Mouse (Mus musculus): ENCODE results near the gene Rhebl1. TPM values are rescaled to one million over a fixed set of nuclear protein-coding genes. Genes with fewer than 3 reads are reported as not detected.
"Not testable (repeated sequence)": the region's sequence is repeated elsewhere in the genome, so short reads cannot be mapped to it uniquely, and the experiment has no call there.

The Rhebl1 gene
- polyA plus RNA-seq, 1 experiment, result 18.7 TPM

- DNase-seq, result no peak
- no peaks in the 10 kb centered on the region for H3K27me3 ChIP-seq (ENCODE audit: control insufficient read depth, insufficient read depth, low read length)
- H3K4me3 ChIP-seq (replicated peaks; ENCODE audit: insufficient read depth, low read depth, low read length), result no peak overlapping the region
- no peak overlapping the region for H3K27ac ChIP-seq (ENCODE audit: insufficient read depth, low read length)
- TF ChIP-seq CTCF (IDR thresholded peaks at IDR 0.05; ENCODE audit: borderline replicate concordance, insufficient read depth, low read depth, low read length), result no peak
- TF ChIP-seq POLR2A (IDR thresholded peaks at IDR 0.05; ENCODE audit: borderline replicate concordance, insufficient read depth, low read length), result no peak
- WGBS, result 42% methylated on average over 3 of the region's 3 CpGs
- peaks cover 10% of the 10 kb centered on the region; the same call in 1 of the 2 replicates for H3K4me1 ChIP-seq (ENCODE audit: control insufficient read depth, insufficient read depth, low read length)
These were observed 36.7 kb upstream of the Rhebl1 start for GRCm38 (mm10) chr15:98930998-98931397.

- Histone ChIP-seq H3K4me1 (ENCODE audit: control insufficient read depth, insufficient read depth, low read length) (peaks cover 7% of the 10 kb centered on the region; the same call in 1 of the 2 replicates), H3K27ac (ENCODE audit: insufficient read depth, low read length) (no peak overlapping the region), H3K4me3 (replicated peaks; ENCODE audit: insufficient read depth, low read depth, low read length) (no peak overlapping the region), H3K27me3 (ENCODE audit: control insufficient read depth, insufficient read depth, low read length) (no peaks in the 10 kb centered on the region)
- no peak for DNase-seq
- WGBS, result 41% methylated on average over 8 of the region's 8 CpGs
- TF ChIP-seq POLR2A (IDR thresholded peaks at IDR 0.05; ENCODE audit: borderline replicate concordance, insufficient read depth, low read length), result no peak
- no peak for TF ChIP-seq CTCF (IDR thresholded peaks at IDR 0.05; ENCODE audit: borderline replicate concordance, insufficient read depth, low read depth, low read length)
These were observed 35.8 kb upstream of the Rhebl1 start for GRCm38 (mm10) chr15:98930017-98930734.

- no peaks in the 10 kb centered on the region for H3K27me3 ChIP-seq (ENCODE audit: control insufficient read depth, insufficient read depth, low read length)
- WGBS, result 9% methylated on average over 13 of the region's 13 CpGs
- no peak overlapping the region for H3K27ac ChIP-seq (ENCODE audit: insufficient read depth, low read length)
- peak; percentile 84 to 87 for DNase-seq
- no peak overlapping the region for H3K4me3 ChIP-seq (replicated peaks; ENCODE audit: insufficient read depth, low read depth, low read length)
- no peak for TF ChIP-seq POLR2A (IDR thresholded peaks at IDR 0.05; ENCODE audit: borderline replicate concordance, insufficient read depth, low read length)
- TF ChIP-seq CTCF (IDR thresholded peaks at IDR 0.05; ENCODE audit: borderline replicate concordance, insufficient read depth, low read depth, low read length), result peak; percentile 90
- peaks cover 7% of the 10 kb centered on the region; the same call in 1 of the 2 replicates for H3K4me1 ChIP-seq (ENCODE audit: control insufficient read depth, insufficient read depth, low read length)
These were observed 34.4 kb upstream of the Rhebl1 start for GRCm38 (mm10) chr15:98928598-98929240.

GRCm38 (mm10) chr15:98927566-98927965 is 33.2 kb upstream of the Rhebl1 start:
- peaks cover 7% of the 10 kb centered on the region; the same call in 1 of the 2 replicates for H3K4me1 ChIP-seq (ENCODE audit: control insufficient read depth, insufficient read depth, low read length)
- no peak overlapping the region for H3K27ac ChIP-seq (ENCODE audit: insufficient read depth, low read length)
- H3K4me3 ChIP-seq (replicated peaks; ENCODE audit: insufficient read depth, low read depth, low read length), result no peak overlapping the region
- WGBS, result 77% methylated on average over 5 of the region's 5 CpGs
- no peaks in the 10 kb centered on the region for H3K27me3 ChIP-seq (ENCODE audit: control insufficient read depth, insufficient read depth, low read length)
- no peak for TF ChIP-seq POLR2A (IDR thresholded peaks at IDR 0.05; ENCODE audit: borderline replicate concordance, insufficient read depth, low read length)
- TF ChIP-seq CTCF (IDR thresholded peaks at IDR 0.05; ENCODE audit: borderline replicate concordance, insufficient read depth, low read depth, low read length), result no peak
- no peak for DNase-seq

- H3K27me3 ChIP-seq (ENCODE audit: control insufficient read depth, insufficient read depth, low read length), result no peaks in the 10 kb centered on the region
- no peak for DNase-seq
- no peak overlapping the region for H3K27ac ChIP-seq (ENCODE audit: insufficient read depth, low read length)
- TF ChIP-seq POLR2A (IDR thresholded peaks at IDR 0.05; ENCODE audit: borderline replicate concordance, insufficient read depth, low read length), result no peak
- no peak for TF ChIP-seq CTCF (IDR thresholded peaks at IDR 0.05; ENCODE audit: borderline replicate concordance, insufficient read depth, low read depth, low read length)
- 71% methylated on average over 3 of the region's 3 CpGs for WGBS
- no peaks in the 10 kb centered on the region; the same call in 1 of the 2 replicates for H3K4me1 ChIP-seq (ENCODE audit: control insufficient read depth, insufficient read depth, low read length)
- no peak overlapping the region for H3K4me3 ChIP-seq (replicated peaks; ENCODE audit: insufficient read depth, low read depth, low read length)
These were observed 30.3 kb upstream of the Rhebl1 start for GRCm38 (mm10) chr15:98924682-98925081.

- TF ChIP-seq POLR2A (IDR thresholded peaks at IDR 0.05; ENCODE audit: borderline replicate concordance, insufficient read depth, low read length), result no peak
- no peak overlapping the region for H3K4me3 ChIP-seq (replicated peaks; ENCODE audit: insufficient read depth, low read depth, low read length)
- H3K4me1 ChIP-seq (ENCODE audit: control insufficient read depth, insufficient read depth, low read length), result no peaks in the 10 kb centered on the region
- H3K27ac ChIP-seq (ENCODE audit: insufficient read depth, low read length), result no peak overlapping the region
- no peaks in the 10 kb centered on the region for H3K27me3 ChIP-seq (ENCODE audit: control insufficient read depth, insufficient read depth, low read length)
- DNase-seq, result no peak
- WGBS, result 59% methylated on average over 2 of the region's 2 CpGs
These were observed 28.7 kb upstream of the Rhebl1 start for GRCm38 (mm10) chr15:98923031-98923537.

GRCm38 (mm10) chr15:98922581-98922980 is 28.2 kb upstream of the Rhebl1 start:
- Histone ChIP-seq H3K4me3 (replicated peaks; ENCODE audit: insufficient read depth, low read depth, low read length) (no peak overlapping the region), H3K27me3 (ENCODE audit: control insufficient read depth, insufficient read depth, low read length) (no peaks in the 10 kb centered on the region), H3K4me1 (ENCODE audit: control insufficient read depth, insufficient read depth, low read length) (no peaks in the 10 kb centered on the region), H3K27ac (ENCODE audit: insufficient read depth, low read length) (no peak overlapping the region)
- 11% methylated on average over 3 of the region's 3 CpGs for WGBS
- no peak for TF ChIP-seq POLR2A (IDR thresholded peaks at IDR 0.05; ENCODE audit: borderline replicate concordance, insufficient read depth, low read length)
- TF ChIP-seq CTCF (IDR thresholded peaks at IDR 0.05; ENCODE audit: borderline replicate concordance, insufficient read depth, low read depth, low read length), result no peak
- no peak for DNase-seq

GRCm38 (mm10) chr15:98921510-98921909 is 27.2 kb upstream of the Rhebl1 start:
- no peak for DNase-seq
- WGBS, result 79% methylated on average over 5 of the region's 5 CpGs
- no peak overlapping the region for H3K4me3 ChIP-seq (replicated peaks; ENCODE audit: insufficient read depth, low read depth, low read length)
- no peak overlapping the region for H3K27ac ChIP-seq (ENCODE audit: insufficient read depth, low read length)
- no peaks in the 10 kb centered on the region; the same call in 1 of the 2 replicates for H3K4me1 ChIP-seq (ENCODE audit: control insufficient read depth, insufficient read depth, low read length)
- no peaks in the 10 kb centered on the region for H3K27me3 ChIP-seq (ENCODE audit: control insufficient read depth, insufficient read depth, low read length)
- TF ChIP-seq POLR2A (IDR thresholded peaks at IDR 0.05; ENCODE audit: borderline replicate concordance, insufficient read depth, low read length) (no peak), CTCF (IDR thresholded peaks at IDR 0.05; ENCODE audit: borderline replicate concordance, insufficient read depth, low read depth, low read length) (no peak)

GRCm38 (mm10) chr15:98918499-98918895 is 24.2 kb upstream of the Rhebl1 start:
- 14% methylated on average over 8 of the region's 8 CpGs for WGBS
- not testable (repeated sequence) for H3K4me1 ChIP-seq (ENCODE audit: control insufficient read depth, insufficient read depth, low read length); DNase-seq; H3K27me3 ChIP-seq (ENCODE audit: control insufficient read depth, insufficient read depth, low read length)
- Histone ChIP-seq H3K27ac (ENCODE audit: insufficient read depth, low read length) (peak overlapping the region; percentile 57; the same call in 1 of the 2 replicates), H3K4me3 (replicated peaks; ENCODE audit: insufficient read depth, low read depth, low read length) (peak overlapping the region; percentile 75)

All from cerebellum, adult 2 months (tissue).